Mouse (Mus musculus) limb, embryonic 12.5 days (tissue): ENCODE results near the gene Scd1. TPM values are rescaled to one million over a fixed set of nuclear protein-coding genes. Genes with fewer than 3 reads are reported as not detected.

Source experiments
- ATAC-seq: fragments of 200-750 bp; cut with Nextera tagmentation; 2 replicates; pipeline ENCODE4 v1.8.0; 2017; ENCODE audit warnings: low read depth, moderate TSS enrichment; ENCODE audit not compliant: insufficient number of reproducible peaks, insufficient read depth, low FRiP score, low TSS enrichment
- H3K27ac ChIP-seq: fragments of 300-500 bp; sonication (generic); 2 replicates; pipeline ENCODE4 v1.5.1; 2016; ENCODE audit warnings: mild to moderate bottlenecking, moderate library complexity
- H3K27me3 ChIP-seq: fragments of 300-500 bp; sonication (generic); 2 replicates; pipeline ENCODE4 v1.6.1; 2016; ENCODE audit warnings: mild to moderate bottlenecking, moderate library complexity
- H3K36me3 ChIP-seq: fragments of 300-500 bp; sonication (generic); 2 replicates; pipeline ENCODE4 v1.6.1; 2016; ENCODE audit warnings: mild to moderate bottlenecking, moderate library complexity
- H3K4me1 ChIP-seq: fragments of 300-500 bp; sonication (generic); replicated peaks from 2 replicates; pipeline ENCODE4 v1.6.1; 2016
- H3K4me2 ChIP-seq: fragments of 300-500 bp; sonication (generic); 2 replicates; pipeline ENCODE4 v1.6.1; 2016; ENCODE audit warnings: mild to moderate bottlenecking, moderate library complexity
- H3K4me3 ChIP-seq: fragments of 300-500 bp; sonication (generic); replicated peaks from 2 replicates; pipeline ENCODE4 v1.5.1; 2016; ENCODE audit warnings: mild to moderate bottlenecking
- H3K9ac ChIP-seq: fragments of 300-500 bp; sonication (generic); replicated peaks from 2 replicates; pipeline ENCODE4 v1.6.1; 2016; ENCODE audit warnings: mild to moderate bottlenecking, moderate library complexity
- H3K9me3 ChIP-seq: fragments of 300-500 bp; sonication (generic); 2 replicates; pipeline ENCODE4 v1.6.1; 2016; ENCODE audit warnings: mild to moderate bottlenecking, moderate library complexity
- WGBS: fragments of 180-500 bp; shearing (Covaris S2); methylation state at CpG from one replicate; pipeline ENCODE4 v1.1.7; 2016; 5-methylcytosine and 5-hydroxymethylcytosine counted together
- polyA plus RNA-seq: library from polyadenylated mRNA; unstranded; fragments of >200 nt; fragmentation: Nextera tagmentation; extraction: Ambion mirVana; gene quantifications from 2 replicates; pipeline ENCODE4 v1.2.1, GENCODE M21; 2016

Gene Scd1
- polyA plus RNA-seq, 1 experiment from 2014 or later = 10.6 TPM

- no peaks in the 10 kb centered on the region; the same call in 1 of the 2 replicates for H3K27me3 ChIP-seq
- H3K9ac ChIP-seq = no peak overlapping the region
- no peak overlapping the region for H3K27ac ChIP-seq
- no peak overlapping the region for H3K4me2 ChIP-seq
- H3K36me3 ChIP-seq = no peaks in the 10 kb centered on the region
- 85% methylated on average over 8 of the region's 8 CpGs for WGBS
- H3K4me3 ChIP-seq = no peak overlapping the region
- H3K9me3 ChIP-seq = no peaks in the 10 kb centered on the region
- no peak for ATAC-seq
- no peaks in the 10 kb centered on the region for H3K4me1 ChIP-seq
Measured at GRCm38 (mm10) chr19:44364029-44364428, 43.6 kb downstream of the Scd1 start.

GRCm38 (mm10) chr19:44363529-44363928 lies 44.1 kb downstream of the Scd1 start:
- H3K27me3 ChIP-seq = no peaks in the 10 kb centered on the region; the same call in 1 of the 2 replicates
- no peak overlapping the region for H3K4me3 ChIP-seq
- WGBS = 23% methylated on average over 13 of the region's 13 CpGs
- no peak overlapping the region for H3K4me2 ChIP-seq
- ATAC-seq = no peak
- no peak overlapping the region for H3K9ac ChIP-seq
- H3K9me3 ChIP-seq = no peaks in the 10 kb centered on the region
- H3K4me1 ChIP-seq = no peaks in the 10 kb centered on the region
- no peaks in the 10 kb centered on the region for H3K36me3 ChIP-seq
- H3K27ac ChIP-seq = no peak overlapping the region

- Histone ChIP-seq H3K9me3 (no peaks in the 10 kb centered on the region), H3K36me3 (no peaks in the 10 kb centered on the region), H3K4me1 (no peaks in the 10 kb centered on the region), H3K9ac (no peak overlapping the region), H3K4me3 (no peak overlapping the region), H3K27ac (no peak overlapping the region), H3K4me2 (no peak overlapping the region), H3K27me3 (no peaks in the 10 kb centered on the region; the same call in 1 of the 2 replicates)
- WGBS = 67% methylated on average over 8 of the region's 8 CpGs
- no peak for ATAC-seq
Measured at GRCm38 (mm10) chr19:44358700-44359099, 49.0 kb downstream of the Scd1 start.

GRCm38 (mm10) chr19:44351756-44352155 lies 55.9 kb downstream of the Scd1 start:
- Histone ChIP-seq H3K4me1 (no peaks in the 10 kb centered on the region; the same call in 1 of the 2 replicates), H3K4me2 (no peak overlapping the region), H3K27me3 (no peaks in the 10 kb centered on the region), H3K36me3 (no peaks in the 10 kb centered on the region), H3K27ac (no peak overlapping the region), H3K9ac (no peak overlapping the region), H3K9me3 (no peaks in the 10 kb centered on the region), H3K4me3 (no peak overlapping the region)
- WGBS = 74% methylated on average over 7 of the region's 7 CpGs
- no peak for ATAC-seq

- 88% methylated on average over 8 of the region's 8 CpGs for WGBS
Measured at GRCm38 (mm10) chr19:44349689-44350088, 58.0 kb downstream of the Scd1 start.

More at GRCm38 (mm10) chr19:44349689-44350088, 58.0 kb downstream of the Scd1 start:
- Histone ChIP-seq H3K27me3 (no peaks in the 10 kb centered on the region), H3K9ac (no peak overlapping the region), H3K4me3 (no peak overlapping the region), H3K9me3 (no peaks in the 10 kb centered on the region), H3K4me1 (no peaks in the 10 kb centered on the region; the same call in 1 of the 2 replicates), H3K36me3 (no peaks in the 10 kb centered on the region), H3K27ac (no peak overlapping the region), H3K4me2 (no peak overlapping the region)
- ATAC-seq = no peak

Other genes starting within 250 kb of the Scd1 start
- gene Pkd2l1, start 215.4 kb downstream of the Scd1 start, polyA plus RNA-seq = 0.08 TPM in 1 of 2 replicates, not detected in the other
- gene Scd3, start 204.6 kb downstream of the Scd1 start, polyA plus RNA-seq = not detected in 2 replicates
- 304 and 317 TPM in 2 replicates for gene Scd2, start 114.2 kb downstream of the Scd1 start, polyA plus RNA-seq
- 0.06 TPM in 1 of 2 replicates, not detected in the other for gene Scd4, start 74.8 kb downstream of the Scd1 start, polyA plus RNA-seq
- gene Wnt8b, start 85.6 kb upstream of the Scd1 start, polyA plus RNA-seq = not detected in 2 replicates
- 0.42 and 0.75 TPM in 2 replicates for gene Sec31b, start 138.0 kb upstream of the Scd1 start, polyA plus RNA-seq
- gene Gm20538, start 145.0 kb upstream of the Scd1 start, polyA plus RNA-seq = not detected in 2 replicates
- 499 and 524 TPM in 2 replicates for gene Ndufb8, start 147.6 kb upstream of the Scd1 start, polyA plus RNA-seq
- gene Hif1an, start 155.0 kb upstream of the Scd1 start, polyA plus RNA-seq = 46.5 and 47.2 TPM in 2 replicates